In the genomic region with DNA sequence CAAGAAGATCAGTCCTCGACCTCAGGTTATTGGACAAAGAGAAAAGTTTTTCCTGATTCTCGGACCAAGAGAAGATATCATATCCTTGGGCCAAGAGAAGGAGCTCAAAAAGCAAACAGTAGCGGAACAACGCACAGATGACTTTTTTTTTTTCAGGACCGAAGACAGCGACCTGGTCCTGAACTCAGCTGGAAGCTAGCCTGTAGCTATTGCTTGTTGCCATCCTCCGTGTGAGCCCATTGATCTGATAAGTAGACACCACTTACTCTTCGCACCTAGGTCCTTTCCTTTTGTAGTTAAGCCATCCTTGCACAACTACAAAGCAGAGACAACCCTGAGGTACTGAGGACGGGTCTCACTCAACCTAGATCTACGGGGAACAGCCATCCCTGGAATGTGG, we compare ENCODE assay signal across 17 mouse cellular contexts. TPM values are rescaled to one million over a fixed set of nuclear protein-coding genes. Genes with fewer than 3 reads are reported as not detected.
DNase-seq lines count a peak whose midpoint lies in the region; ATAC-seq lines count a peak whose summit lies in the region.
"Had no signal": no experiment of that assay in that cellular context is flagged by ENCODE, and none has a peak within 500 bp of the region (broad histone marks: within the 10 kb centered on the region; RNA-seq: fewer than 3 reads in every experiment).

No protein-coding gene starts in this region.

- 4% methylated on average over 10 of the region's 10 CpGs for WGBS in intestine, embryonic 14.5 days
- 3% methylated on average over 10 of the region's 10 CpGs for WGBS in intestine, embryonic 15.5 days
- 23% methylated on average over 10 of the region's 10 CpGs for WGBS in forebrain, embryonic 12.5 days
- WGBS in heart, embryonic 11.5 days (ENCODE audit: insufficient replicate concordance): 4% methylated on average over 10 of the region's 10 CpGs

- H3K9ac ChIP-seq in intestine, embryonic 14.5 days (ENCODE audit: low read length): no peak overlapping the region
- H3K9ac ChIP-seq in intestine, embryonic 15.5 days: no peak overlapping the region
- no peak overlapping the region for H3K9ac ChIP-seq in forebrain, embryonic 12.5 days
- H3K9ac ChIP-seq in heart, embryonic 11.5 days (ENCODE audit: low read depth, low read length): no peak overlapping the region
- H3K9ac ChIP-seq: limb, embryonic 13.5 days; midbrain, embryonic 15.5 days had no signal

- DNase-seq in intestine, embryonic 14.5 days (ENCODE audit: low spot score): peak; percentile 66
- DNase-seq in 3T3-L1 (ENCODE audit: low read depth, low spot score) (peak; percentile 45), R1 (ENCODE audit: low read depth, low spot score) (peak; percentile 77)
- no peak for DNase-seq in urinary bladder, adult 2 months (ENCODE audit: low spot score)
- no peak for DNase-seq in frontal cortex, postnatal 14 days (ENCODE audit: low spot score in 2 of 2)
- DNase-seq: adrenal gland, adult 8-10 months; heart, postnatal 10 days; kidney, postnatal 36 days; thymus, adult 2 months had no signal

- no peak for ATAC-seq in intestine, embryonic 14.5 days (replicated peaks; ENCODE audit: low FRiP score, low TSS enrichment, low read depth)
- ATAC-seq in intestine, embryonic 15.5 days: no peak
- no peak for ATAC-seq in forebrain, embryonic 12.5 days (ENCODE audit: low FRiP score)
- no peak for ATAC-seq in heart, embryonic 11.5 days (replicated peaks; ENCODE audit: insufficient number of reproducible peaks, low FRiP score, low TSS enrichment)
- ATAC-seq: midbrain, embryonic 15.5 days; Patski had no signal

- no peak overlapping the region for H3K4me2 ChIP-seq in intestine, embryonic 14.5 days (ENCODE audit: low read length)
- H3K4me2 ChIP-seq in intestine, embryonic 15.5 days (replicated peaks): no peak overlapping the region
- peak overlapping the region; percentile 47 for H3K4me2 ChIP-seq in forebrain, embryonic 12.5 days
- no peak overlapping the region for H3K4me2 ChIP-seq in heart, embryonic 11.5 days
- H3K4me2 ChIP-seq: limb, embryonic 13.5 days; midbrain, embryonic 15.5 days had no signal

- H3K36me3 ChIP-seq in intestine, embryonic 14.5 days (ENCODE audit: control insufficient read depth, insufficient read depth, low read length): no peaks in the 10 kb centered on the region
- no peaks in the 10 kb centered on the region for H3K36me3 ChIP-seq in intestine, embryonic 15.5 days
- H3K36me3 ChIP-seq in forebrain, embryonic 12.5 days (replicated peaks): peaks cover 63% of the 10 kb centered on the region
- no peaks in the 10 kb centered on the region for H3K36me3 ChIP-seq in heart, embryonic 11.5 days (ENCODE audit: control insufficient read depth, insufficient read depth, low read length)
- H3K36me3 ChIP-seq: limb, embryonic 13.5 days; midbrain, embryonic 15.5 days had no signal

- no peak overlapping the region for H3K27ac ChIP-seq in intestine, embryonic 14.5 days (ENCODE audit: low read depth)
- no peak overlapping the region for H3K27ac ChIP-seq in intestine, embryonic 15.5 days
- H3K27ac ChIP-seq in forebrain, embryonic 12.5 days: no peak overlapping the region
- no peak overlapping the region for H3K27ac ChIP-seq in heart, embryonic 11.5 days (ENCODE audit: low read depth, low read length)
- H3K27ac ChIP-seq: limb, embryonic 13.5 days; midbrain, embryonic 15.5 days had no signal

- H3K9me3 ChIP-seq in intestine, embryonic 14.5 days (ENCODE audit: control insufficient read depth, low read length): no peaks in the 10 kb centered on the region
- no peaks in the 10 kb centered on the region for H3K9me3 ChIP-seq in intestine, embryonic 15.5 days
- no peaks in the 10 kb centered on the region for H3K9me3 ChIP-seq in forebrain, embryonic 12.5 days
- H3K9me3 ChIP-seq in heart, embryonic 11.5 days (replicated peaks; ENCODE audit: control insufficient read depth, low read length): no peaks in the 10 kb centered on the region
- H3K9me3 ChIP-seq: limb, embryonic 13.5 days; midbrain, embryonic 15.5 days had no signal

- H3K4me3 ChIP-seq in intestine, embryonic 14.5 days (ENCODE audit: low read depth, low read length): no peak overlapping the region
- no peak overlapping the region for H3K4me3 ChIP-seq in intestine, embryonic 15.5 days (replicated peaks)
- peak overlapping the region; percentile 23; the same call in 1 of the 2 replicates for H3K4me3 ChIP-seq in forebrain, embryonic 12.5 days (replicated peaks)
- no peak overlapping the region for H3K4me3 ChIP-seq in heart, embryonic 11.5 days (ENCODE audit: low read depth, low read length)
- H3K4me3 ChIP-seq: limb, embryonic 13.5 days; midbrain, embryonic 15.5 days had no signal

- peaks cover 100% of the 10 kb centered on the region for H3K27me3 ChIP-seq in intestine, embryonic 14.5 days (replicated peaks; ENCODE audit: control insufficient read depth, insufficient read depth, low read length)
- peaks cover 91% of the 10 kb centered on the region for H3K27me3 ChIP-seq in intestine, embryonic 15.5 days (replicated peaks)
- peaks cover 50% of the 10 kb centered on the region for H3K27me3 ChIP-seq in forebrain, embryonic 12.5 days
- peaks cover 94% of the 10 kb centered on the region for H3K27me3 ChIP-seq in heart, embryonic 11.5 days (ENCODE audit: control insufficient read depth, insufficient read depth, low read length)

- H3K4me1 ChIP-seq in intestine, embryonic 14.5 days (replicated peaks; ENCODE audit: control insufficient read depth, insufficient read depth, low read length): no peaks in the 10 kb centered on the region
- peaks cover 1% of the 10 kb centered on the region; the same call in 1 of the 2 replicates for H3K4me1 ChIP-seq in intestine, embryonic 15.5 days (replicated peaks)
- H3K4me1 ChIP-seq in forebrain, embryonic 12.5 days: peaks cover 56% of the 10 kb centered on the region
- peaks cover 4% of the 10 kb centered on the region; the same call in 1 of the 2 replicates for H3K4me1 ChIP-seq in heart, embryonic 11.5 days (ENCODE audit: control insufficient read depth, insufficient read depth, low read length)

RNA-seq across cellular contexts. Expression of a gene that starts 8.8 kb away (rescaled TPM):
- polyA plus RNA-seq in intestine, embryonic 14.5 days (2014; fragmentation: Nextera tagmentation; extraction: Ambion mirVana): not detected in 2 replicates
- polyA plus RNA-seq in intestine, embryonic 15.5 days (2015; fragmentation: Nextera tagmentation; extraction: Ambion mirVana): 0.05 TPM in 1 of 2 replicates, not detected in the other
- 104 TPM in 2 replicates for polyA plus RNA-seq in forebrain, embryonic 12.5 days (2016; fragmentation: Nextera tagmentation; extraction: Ambion mirVana)
- polyA plus RNA-seq in urinary bladder, adult 2 months (2012; rRNA removed): not detected in 2 replicates
- 0.06 TPM in 1 of 2 replicates, not detected in the other for polyA plus RNA-seq in heart, embryonic 11.5 days (2014; fragmentation: Nextera tagmentation; extraction: Ambion mirVana)
- polyA plus RNA-seq: C2C12; limb, embryonic 13.5 days; lung, embryonic 16.5 days; Patski; thymus, adult 2 months had no signal

RNA-seq across cellular contexts. Expression of a gene that starts 9.0 kb away (rescaled TPM):
- 13.0 and 13.7 TPM in 2 replicates for polyA plus RNA-seq in intestine, embryonic 14.5 days (2014; fragmentation: Nextera tagmentation; extraction: Ambion mirVana)
- polyA plus RNA-seq in intestine, embryonic 15.5 days (2015; fragmentation: Nextera tagmentation; extraction: Ambion mirVana): 14.5 and 16.3 TPM in 2 replicates
- 63.1 and 65.4 TPM in 2 replicates for polyA plus RNA-seq in forebrain, embryonic 12.5 days (2016; fragmentation: Nextera tagmentation; extraction: Ambion mirVana)
- 30.1 and 33.5 TPM in 2 replicates for polyA plus RNA-seq in urinary bladder, adult 2 months (2012; rRNA removed)
- 27.1 and 28.2 TPM in 2 replicates for polyA plus RNA-seq in heart, embryonic 11.5 days (2014; fragmentation: Nextera tagmentation; extraction: Ambion mirVana)

Comparison
In these comparisons a context has a peak if more than half of its experiments do, and no peak if none do; other contexts are left out.
1. DNase-seq: peak in intestine, embryonic 14.5 days (single experiment), 3T3-L1 (single experiment) and R1 (single experiment); none in urinary bladder, adult 2 months (single experiment) and frontal cortex, postnatal 14 days (0 of 2).
2. RNA of a gene that starts 8.8 kb away (polyA plus RNA-seq): 104 TPM in forebrain, embryonic 12.5 days; not detected in intestine, embryonic 14.5 days, 0.05 TPM in intestine, embryonic 15.5 days, 0.06 TPM in heart, embryonic 11.5 days and not detected in urinary bladder, adult 2 months; every median in the first group is over 10 times any median in the second.